Mouse (Mus musculus) MEL-GATA-1-ER (cell line): ENCODE measurements around the gene Atp6v1c2.

Experiments
- DNase-seq: peaks from one replicate; pipeline ENCODE4 v3.0.0-alpha.2; 2012; ENCODE audit warnings: low read depth; ENCODE audit errors: extremely low read depth

Atp6v1c2 gene

GRCm38 (mm10) chr12:17261005-17261404, 68.2 kb downstream of the Atp6v1c2 start:
- no peak for DNase-seq

- DNase-seq = no peak
Measured at GRCm38 (mm10) chr12:17258431-17258830, 70.7 kb downstream of the Atp6v1c2 start.

- DNase-seq = peak; percentile 34
Measured at GRCm38 (mm10) chr12:17256905-17257304, 72.3 kb downstream of the Atp6v1c2 start.

GRCm38 (mm10) chr12:17255602-17256001, 73.6 kb downstream of the Atp6v1c2 start:
- peak; percentile 37 for DNase-seq

GRCm38 (mm10) chr12:17253069-17253468, 76.1 kb downstream of the Atp6v1c2 start:
- peak; percentile 40 for DNase-seq

GRCm38 (mm10) chr12:17250962-17251361, 78.2 kb downstream of the Atp6v1c2 start:
- DNase-seq = no peak

GRCm38 (mm10) chr12:17242041-17242440, 87.1 kb downstream of the Atp6v1c2 start:
- no peak for DNase-seq

- DNase-seq = no peak
Measured at GRCm38 (mm10) chr12:17241614-17242013, 87.5 kb downstream of the Atp6v1c2 start.

GRCm38 (mm10) chr12:17241016-17241415, 88.1 kb downstream of the Atp6v1c2 start:
- no peak for DNase-seq

- no peak for DNase-seq
Measured at GRCm38 (mm10) chr12:17239428-17239688, 89.8 kb downstream of the Atp6v1c2 start.

- no peak for DNase-seq
Measured at GRCm38 (mm10) chr12:17238588-17239427, 90.4 kb downstream of the Atp6v1c2 start.

GRCm38 (mm10) chr12:17235535-17236313, 93.4 kb downstream of the Atp6v1c2 start:
- no peak for DNase-seq
